8 mouse cellular contexts compared by ENCODE assay signal in genomic region chr19:4398630-4398948, GRCm38 (mm10). TPM values are rescaled to one million over a fixed set of nuclear protein-coding genes. Genes with fewer than 3 reads are reported as not detected.
DNase-seq lines count a peak whose midpoint lies in the region; ATAC-seq and TF ChIP-seq lines count a peak whose summit lies in the region.

No protein-coding gene starts in this region.

- peak overlapping the region; percentile 100 for H3K27ac ChIP-seq in gastrocnemius, adult 2 months
- H3K27ac ChIP-seq in testis, adult 2 months (ENCODE audit: control insufficient read depth, insufficient read depth, low read depth, low read length) = peak overlapping the region; percentile 97
- H3K27ac ChIP-seq in liver, embryonic 12.5 days = peak overlapping the region; percentile 96; the same call in 1 of the 2 replicates

- DNase-seq in gastrocnemius, adult 2 months = no peak
- DNase-seq in gastrocnemius, adult 18-20 months (ENCODE audit: low spot score) = no peak
- DNase-seq in testis, postnatal 14 days (ENCODE audit: low spot score) = no peak
- DNase-seq in embryo, embryonic 11 days = no peak
- no peak for DNase-seq in adrenal gland, postnatal 4 days (ENCODE audit: low spot score in 2 of 2)
- DNase-seq in frontal cortex, postnatal 14 days (ENCODE audit: low spot score in 2 of 2) = no peak

- H3K4me2 ChIP-seq in liver, embryonic 12.5 days = peak overlapping the region; percentile 98

- no peak for TF ChIP-seq POLR2A in testis, adult 2 months (IDR thresholded peaks at IDR 0.05; ENCODE audit: control insufficient read depth, low read depth, low read length)

- peaks cover 2% of the 10 kb centered on the region for H3K4me1 ChIP-seq in testis, adult 2 months (ENCODE audit: control insufficient read depth, insufficient read depth, low read length)
- peaks cover 23% of the 10 kb centered on the region for H3K4me1 ChIP-seq in liver, embryonic 12.5 days

- no peaks in the 10 kb centered on the region for H3K9me3 ChIP-seq in liver, embryonic 12.5 days (replicated peaks)

- peak overlapping the region; percentile 100 for H3K9ac ChIP-seq in liver, embryonic 12.5 days

- no peaks in the 10 kb centered on the region for H3K36me3 ChIP-seq in testis, adult 2 months (ENCODE audit: control insufficient read depth, insufficient read depth, low read length)
- H3K36me3 ChIP-seq in liver, embryonic 12.5 days = peaks cover 2% of the 10 kb centered on the region

- ATAC-seq in liver, embryonic 12.5 days = no peak

- no peak for TF ChIP-seq CTCF in gastrocnemius, adult 2 months (IDR thresholded peaks at IDR 0.05)
- no peak for TF ChIP-seq CTCF in testis, adult 2 months (IDR thresholded peaks at IDR 0.05; ENCODE audit: control insufficient read depth, insufficient read depth, insufficient replicate concordance, low read depth, low read length)

- peak overlapping the region; percentile 94 for H3K4me3 ChIP-seq in gastrocnemius, adult 2 months
- H3K4me3 ChIP-seq in testis, adult 2 months (ENCODE audit: control insufficient read depth, low read depth, low read length) = peak overlapping the region; percentile 93
- peak overlapping the region; percentile 98 for H3K4me3 ChIP-seq in liver, embryonic 12.5 days

- WGBS in liver, embryonic 12.5 days (ENCODE audit: insufficient replicate concordance) = 39% methylated on average over 8 of the region's 8 CpGs

- no peaks in the 10 kb centered on the region for H3K27me3 ChIP-seq in testis, adult 2 months (ENCODE audit: control insufficient read depth, insufficient read depth, low read length)
- H3K27me3 ChIP-seq in liver, embryonic 12.5 days (replicated peaks) = peaks cover 10% of the 10 kb centered on the region

- intact Hi-C loops in gastrocnemius, adult 2 months (cut with DNase I) = loop anchor here (5.0 kb wide), 1 partner anchor 66 kb away; no protein-coding TSS in a partner anchor

RNA-seq across cellular contexts. Expression of gene Kdm2a, which starts 0.5 kb away (rescaled TPM):
- total RNA-seq in gastrocnemius, adult 2 months (2021) = 10 to 100 TPM; 39.1 to 39.7 TPM
- 10 to 100 TPM; 33.4 to 36.8 TPM for total RNA-seq in gastrocnemius, adult 18-20 months (2021)
- polyA plus RNA-seq in testis, adult 2 months (2012; rRNA removed) = 46.0 and 48.5 TPM in 2 replicates
- 25.4 and 28.1 TPM in 2 replicates for polyA plus RNA-seq in liver, embryonic 12.5 days (2016; fragmentation: Nextera tagmentation; extraction: Ambion mirVana)
- 100 to 1,000 TPM; 104 to 106 TPM for total RNA-seq in adrenal gland, postnatal 4 days (2021)

RNA-seq across cellular contexts. Expression of gene Rhod, which starts 40.6 kb away (rescaled TPM):
- under 1 TPM; 0.28 to 0.73 TPM for total RNA-seq in gastrocnemius, adult 2 months (2021)
- total RNA-seq in gastrocnemius, adult 18-20 months (2021) = under 1 TPM; 0.27 to 0.31 TPM
- polyA plus RNA-seq in testis, adult 2 months (2012; rRNA removed) = 8.9 and 9.3 TPM in 2 replicates
- 7.8 and 8.1 TPM in 2 replicates for polyA plus RNA-seq in liver, embryonic 12.5 days (2016; fragmentation: Nextera tagmentation; extraction: Ambion mirVana)
- 10 to 100 TPM; 18.0 to 19.7 TPM for total RNA-seq in adrenal gland, postnatal 4 days (2021)

Comparison
In these comparisons a context has a peak if more than half of its experiments do, and no peak if none do; other contexts are left out.
1. RNA of gene Rhod, which starts 40.6 kb away (total RNA-seq): 18.0 to 19.7 TPM in adrenal gland, postnatal 4 days; 0.28 to 0.73 TPM in gastrocnemius, adult 2 months and 0.27 to 0.31 TPM in gastrocnemius, adult 18-20 months; every median in the first group is over 10 times any median in the second.
2. Peak in every context shown above with its lines, with median percentiles within 50 percentile points of each other: H3K27ac ChIP-seq and H3K4me3 ChIP-seq.